Mouse (Mus musculus) ES-E14 (cell line): ENCODE data around the gene Cyp27b1.

Experiments used
- CHD2 ChIP-seq: IDR thresholded peaks from 2 replicates; pipeline ENCODE4 v1.6.1; 2014; ENCODE audit warnings: mild to moderate bottlenecking, low read depth, low read length, inconsistent platforms
- HCFC1 ChIP-seq: IDR thresholded peaks from 2 replicates; pipeline ENCODE4 v1.6.1; 2012; ENCODE audit warnings: low read length, inconsistent platforms, borderline replicate concordance; ENCODE audit not compliant: insufficient read depth
- MAFK ChIP-seq: IDR thresholded peaks from 2 replicates; pipeline ENCODE4 v1.6.1; 2014; ENCODE audit warnings: mild to moderate bottlenecking, low read depth, low read length, inconsistent platforms; ENCODE audit not compliant: insufficient read depth
- ZC3H11A ChIP-seq: IDR thresholded peaks from 2 replicates; pipeline ENCODE4 v1.6.1; 2012; ENCODE audit warnings: low read depth, mild to moderate bottlenecking, inconsistent platforms, low read length, borderline replicate concordance
- ZNF384 ChIP-seq: IDR thresholded peaks from 2 replicates; pipeline ENCODE4 v1.6.1; 2012; ENCODE audit warnings: low read depth, low read length, inconsistent platforms

- TF ChIP-seq ZC3H11A = no peak
- no peak for TF ChIP-seq MAFK
- no peak for TF ChIP-seq ZNF384
- TF ChIP-seq CHD2 = no peak
- no peak for TF ChIP-seq HCFC1
Measured at GRCm38 (mm10) chr10:127056490-127056889, 8.4 kb downstream of the Cyp27b1 start.
